Mouse (Mus musculus): ENCODE results near the gene Tpsg1.

DNA sequence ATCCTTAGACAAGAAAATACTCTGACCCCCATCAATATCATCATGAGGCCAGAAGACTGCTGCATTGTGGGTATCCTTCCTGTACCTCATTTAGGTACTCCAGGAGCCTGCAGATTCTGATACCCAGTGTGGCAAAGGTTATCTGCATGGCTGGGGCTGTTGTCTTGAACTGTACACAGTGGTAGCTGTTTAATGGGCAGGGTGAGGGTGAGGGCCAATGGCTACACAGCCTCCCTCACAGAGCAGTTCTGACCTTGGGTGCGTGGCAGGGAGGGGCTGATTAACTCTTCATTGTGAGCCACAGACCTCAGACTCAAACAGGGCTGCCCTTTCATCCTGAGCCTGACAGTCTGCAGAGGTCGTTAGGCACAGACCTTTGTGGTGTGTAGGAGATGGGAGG lies 46.1 kb upstream of the Tpsg1 start:
- TF ChIP-seq CTCF (IDR thresholded peaks at IDR 0.05; ENCODE audit: control insufficient read depth, insufficient read depth, insufficient replicate concordance, low read depth, low read length) (no peak), POLR2A (IDR thresholded peaks at IDR 0.05; ENCODE audit: control insufficient read depth, low read depth, low read length) (no peak)
